Mouse (Mus musculus): ENCODE results near the gene Papola. TPM values are rescaled to one million over a fixed set of nuclear protein-coding genes. Genes with fewer than 3 reads are reported as not detected.

The Papola gene
- polyA plus RNA-seq, 1 experiment from 2014 or later, result 150 TPM

GRCm38 (mm10) chr12:105843243-105844005 lies 58.9 kb downstream of the Papola start:
- no peaks in the 10 kb centered on the region for H3K4me1 ChIP-seq (ENCODE audit: control insufficient read depth, insufficient read depth, low read length)
- 72% methylated on average over 12 of the region's 12 CpGs for WGBS
- no peaks in the 10 kb centered on the region for H3K9me3 ChIP-seq (replicated peaks; ENCODE audit: control insufficient read depth, low read length, poor library complexity, severe bottlenecking)
- no peak for ATAC-seq
- no peaks in the 10 kb centered on the region for H3K36me3 ChIP-seq (ENCODE audit: control insufficient read depth, insufficient read depth, low read length)
- no peak overlapping the region for H3K9ac ChIP-seq (ENCODE audit: low read depth, low read length)
- no peaks in the 10 kb centered on the region for H3K27me3 ChIP-seq (ENCODE audit: control insufficient read depth, insufficient read depth, low read depth, low read length)
- no peak overlapping the region for H3K4me3 ChIP-seq (ENCODE audit: low read depth, low read length)
- H3K4me2 ChIP-seq (ENCODE audit: low read length), result no peak overlapping the region
- no peak overlapping the region for H3K27ac ChIP-seq (ENCODE audit: low read length)

DNA sequence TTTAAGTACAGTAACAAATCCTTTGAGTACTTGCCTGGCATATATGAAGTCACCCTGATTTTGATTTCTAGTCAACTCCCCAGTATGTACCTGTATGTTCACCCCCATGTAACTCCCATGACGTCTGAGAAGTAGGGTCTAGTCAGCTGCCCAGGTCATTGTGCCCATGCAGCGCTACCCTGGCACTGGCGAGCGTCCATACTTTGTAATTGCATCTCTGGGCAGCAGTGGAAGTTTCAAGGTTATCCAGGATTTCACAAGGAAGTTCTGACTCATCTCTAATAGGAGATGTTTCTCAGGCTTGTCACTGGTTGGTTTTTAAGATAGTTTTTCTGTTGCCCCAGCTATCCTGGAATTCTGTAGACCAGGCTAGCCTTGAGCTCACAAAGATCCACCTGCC lies 59.9 kb downstream of the Papola start:
- ATAC-seq, result no peak
- H3K9ac ChIP-seq (ENCODE audit: low read depth, low read length), result no peak overlapping the region
- no peak overlapping the region for H3K27ac ChIP-seq (ENCODE audit: low read length)
- H3K4me2 ChIP-seq (ENCODE audit: low read length), result no peak overlapping the region
- no peaks in the 10 kb centered on the region for H3K27me3 ChIP-seq (ENCODE audit: control insufficient read depth, insufficient read depth, low read depth, low read length)
- no peaks in the 10 kb centered on the region for H3K4me1 ChIP-seq (ENCODE audit: control insufficient read depth, insufficient read depth, low read length)
- no peak overlapping the region for H3K4me3 ChIP-seq (ENCODE audit: low read depth, low read length)
- no peaks in the 10 kb centered on the region for H3K36me3 ChIP-seq (ENCODE audit: control insufficient read depth, insufficient read depth, low read length)
- no peaks in the 10 kb centered on the region for H3K9me3 ChIP-seq (replicated peaks; ENCODE audit: control insufficient read depth, low read length, poor library complexity, severe bottlenecking)
- WGBS, result 95% methylated on average over 4 of the region's 4 CpGs

GRCm38 (mm10) chr12:105849102-105849501 lies 64.6 kb downstream of the Papola start:
- H3K4me2 ChIP-seq (ENCODE audit: low read length), result no peak overlapping the region
- no peaks in the 10 kb centered on the region for H3K27me3 ChIP-seq (ENCODE audit: control insufficient read depth, insufficient read depth, low read depth, low read length)
- H3K27ac ChIP-seq (ENCODE audit: low read length), result no peak overlapping the region
- WGBS, result 66% methylated on average over 8 of the region's 8 CpGs
- H3K9ac ChIP-seq (ENCODE audit: low read depth, low read length), result no peak overlapping the region
- ATAC-seq, result no peak
- no peak overlapping the region for H3K4me3 ChIP-seq (ENCODE audit: low read depth, low read length)
- H3K36me3 ChIP-seq (ENCODE audit: control insufficient read depth, insufficient read depth, low read length), result no peaks in the 10 kb centered on the region
- peaks cover 8% of the 10 kb centered on the region; the same call in 1 of the 2 replicates for H3K4me1 ChIP-seq (ENCODE audit: control insufficient read depth, insufficient read depth, low read length)
- H3K9me3 ChIP-seq (replicated peaks; ENCODE audit: control insufficient read depth, low read length, poor library complexity, severe bottlenecking), result no peaks in the 10 kb centered on the region

GRCm38 (mm10) chr12:105850675-105851074 lies 66.2 kb downstream of the Papola start:
- Histone ChIP-seq H3K4me2 (ENCODE audit: low read length) (no peak overlapping the region), H3K4me3 (ENCODE audit: low read depth, low read length) (no peak overlapping the region), H3K27ac (ENCODE audit: low read length) (no peak overlapping the region), H3K27me3 (ENCODE audit: control insufficient read depth, insufficient read depth, low read depth, low read length) (no peaks in the 10 kb centered on the region), H3K9ac (ENCODE audit: low read depth, low read length) (no peak overlapping the region), H3K4me1 (ENCODE audit: control insufficient read depth, insufficient read depth, low read length) (peaks cover 11% of the 10 kb centered on the region; the same call in 1 of the 2 replicates), H3K9me3 (replicated peaks; ENCODE audit: control insufficient read depth, low read length, poor library complexity, severe bottlenecking) (no peaks in the 10 kb centered on the region), H3K36me3 (ENCODE audit: control insufficient read depth, insufficient read depth, low read length) (no peaks in the 10 kb centered on the region)
- ATAC-seq, result no peak
- 65% methylated on average over 9 of the region's 9 CpGs for WGBS

GRCm38 (mm10) chr12:105852798-105853197 lies 68.3 kb downstream of the Papola start:
- H3K27me3 ChIP-seq (ENCODE audit: control insufficient read depth, insufficient read depth, low read depth, low read length), result no peaks in the 10 kb centered on the region
- H3K27ac ChIP-seq (ENCODE audit: low read length), result no peak overlapping the region
- H3K4me3 ChIP-seq (ENCODE audit: low read depth, low read length), result no peak overlapping the region
- H3K4me2 ChIP-seq (ENCODE audit: low read length), result no peak overlapping the region
- WGBS, result 33% methylated on average over 7 of the region's 7 CpGs
- ATAC-seq, result no peak
- no peak overlapping the region for H3K9ac ChIP-seq (ENCODE audit: low read depth, low read length)
- H3K4me1 ChIP-seq (ENCODE audit: control insufficient read depth, insufficient read depth, low read length), result peaks cover 18% of the 10 kb centered on the region
- H3K9me3 ChIP-seq (replicated peaks; ENCODE audit: control insufficient read depth, low read length, poor library complexity, severe bottlenecking), result no peaks in the 10 kb centered on the region
- H3K36me3 ChIP-seq (ENCODE audit: control insufficient read depth, insufficient read depth, low read length), result no peaks in the 10 kb centered on the region

DNA sequence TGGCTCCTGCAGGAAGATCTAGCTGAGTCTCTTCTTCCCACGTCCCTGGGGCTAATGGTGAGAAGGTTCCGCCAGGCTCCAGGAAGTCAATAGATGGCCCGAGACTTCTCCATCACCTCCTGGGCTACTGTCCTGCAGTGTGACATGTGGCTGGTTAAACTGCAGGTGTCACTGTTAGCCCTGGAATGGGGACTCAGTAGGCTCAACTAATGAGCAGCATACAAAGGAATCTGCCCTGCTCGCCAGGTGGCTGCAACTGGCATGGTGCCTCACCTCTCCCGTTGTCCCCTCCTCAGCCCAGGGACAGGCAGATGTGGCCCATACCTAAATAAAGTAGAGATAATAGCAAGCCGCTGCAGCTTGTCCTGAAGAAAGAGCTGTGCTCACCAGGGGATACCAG lies 70.1 kb downstream of the Papola start:
- no peaks in the 10 kb centered on the region for H3K27me3 ChIP-seq (ENCODE audit: control insufficient read depth, insufficient read depth, low read depth, low read length)
- 24% methylated on average over 6 of the region's 6 CpGs for WGBS
- peaks cover 18% of the 10 kb centered on the region for H3K4me1 ChIP-seq (ENCODE audit: control insufficient read depth, insufficient read depth, low read length)
- no peak overlapping the region for H3K4me2 ChIP-seq (ENCODE audit: low read length)
- ATAC-seq, result peak; percentile 78
- no peaks in the 10 kb centered on the region for H3K9me3 ChIP-seq (replicated peaks; ENCODE audit: control insufficient read depth, low read length, poor library complexity, severe bottlenecking)
- H3K36me3 ChIP-seq (ENCODE audit: control insufficient read depth, insufficient read depth, low read length), result no peaks in the 10 kb centered on the region
- H3K4me3 ChIP-seq (ENCODE audit: low read depth, low read length), result no peak overlapping the region
- no peak overlapping the region for H3K27ac ChIP-seq (ENCODE audit: low read length)
- no peak overlapping the region for H3K9ac ChIP-seq (ENCODE audit: low read depth, low read length)

- Histone ChIP-seq H3K4me3 (ENCODE audit: low read depth, low read length) (no peak overlapping the region), H3K4me1 (ENCODE audit: control insufficient read depth, insufficient read depth, low read length) (peaks cover 11% of the 10 kb centered on the region), H3K27ac (ENCODE audit: low read length) (no peak overlapping the region), H3K9ac (ENCODE audit: low read depth, low read length) (no peak overlapping the region), H3K4me2 (ENCODE audit: low read length) (no peak overlapping the region), H3K9me3 (replicated peaks; ENCODE audit: control insufficient read depth, low read length, poor library complexity, severe bottlenecking) (no peaks in the 10 kb centered on the region), H3K36me3 (ENCODE audit: control insufficient read depth, insufficient read depth, low read length) (no peaks in the 10 kb centered on the region), H3K27me3 (ENCODE audit: control insufficient read depth, insufficient read depth, low read depth, low read length) (no peaks in the 10 kb centered on the region)
- no peak; the same call in 1 of the 2 replicates for ATAC-seq
- 78% methylated on average over 5 of the region's 5 CpGs for WGBS
Measured at GRCm38 (mm10) chr12:105857902-105858640, 73.6 kb downstream of the Papola start.

- Histone ChIP-seq H3K9me3 (replicated peaks; ENCODE audit: control insufficient read depth, low read length, poor library complexity, severe bottlenecking) (no peaks in the 10 kb centered on the region), H3K4me3 (ENCODE audit: low read depth, low read length) (no peak overlapping the region), H3K4me1 (ENCODE audit: control insufficient read depth, insufficient read depth, low read length) (no peaks in the 10 kb centered on the region), H3K27ac (ENCODE audit: low read length) (no peak overlapping the region), H3K36me3 (ENCODE audit: control insufficient read depth, insufficient read depth, low read length) (no peaks in the 10 kb centered on the region), H3K27me3 (ENCODE audit: control insufficient read depth, insufficient read depth, low read depth, low read length) (no peaks in the 10 kb centered on the region), H3K9ac (ENCODE audit: low read depth, low read length) (no peak overlapping the region), H3K4me2 (ENCODE audit: low read length) (no peak overlapping the region)
- ATAC-seq, result no peak
- WGBS, result 64% methylated on average over 6 of the region's 6 CpGs
Measured at GRCm38 (mm10) chr12:105862072-105862471, 77.6 kb downstream of the Papola start.

- Histone ChIP-seq H3K9me3 (replicated peaks; ENCODE audit: control insufficient read depth, low read length, poor library complexity, severe bottlenecking) (no peaks in the 10 kb centered on the region), H3K36me3 (ENCODE audit: control insufficient read depth, insufficient read depth, low read length) (no peaks in the 10 kb centered on the region), H3K27me3 (ENCODE audit: control insufficient read depth, insufficient read depth, low read depth, low read length) (no peaks in the 10 kb centered on the region), H3K9ac (ENCODE audit: low read depth, low read length) (no peak overlapping the region), H3K27ac (ENCODE audit: low read length) (no peak overlapping the region), H3K4me1 (ENCODE audit: control insufficient read depth, insufficient read depth, low read length) (no peaks in the 10 kb centered on the region), H3K4me3 (ENCODE audit: low read depth, low read length) (no peak overlapping the region), H3K4me2 (ENCODE audit: low read length) (no peak overlapping the region)
- 75% methylated on average over 22 of the region's 22 CpGs for WGBS
- ATAC-seq, result no peak
Measured at GRCm38 (mm10) chr12:105862607-105863006, 78.1 kb downstream of the Papola start.

Measured in midbrain, embryonic 16.5 days (tissue).